Mouse (Mus musculus) liver, embryonic 14.5 days (tissue): ENCODE data around the gene 1700020A23Rik.

Experiments
- CTCF ChIP-seq: IDR thresholded peaks from 2 replicates; pipeline ENCODE4 v1.5.1; 2016; ENCODE audit warnings: antibody characterized with exemption, low read depth, control low read depth
- EP300 ChIP-seq: IDR thresholded peaks from 2 replicates; pipeline ENCODE4 v1.6.1; 2016; ENCODE audit warnings: antibody characterized with exemption, low read depth

DNA sequence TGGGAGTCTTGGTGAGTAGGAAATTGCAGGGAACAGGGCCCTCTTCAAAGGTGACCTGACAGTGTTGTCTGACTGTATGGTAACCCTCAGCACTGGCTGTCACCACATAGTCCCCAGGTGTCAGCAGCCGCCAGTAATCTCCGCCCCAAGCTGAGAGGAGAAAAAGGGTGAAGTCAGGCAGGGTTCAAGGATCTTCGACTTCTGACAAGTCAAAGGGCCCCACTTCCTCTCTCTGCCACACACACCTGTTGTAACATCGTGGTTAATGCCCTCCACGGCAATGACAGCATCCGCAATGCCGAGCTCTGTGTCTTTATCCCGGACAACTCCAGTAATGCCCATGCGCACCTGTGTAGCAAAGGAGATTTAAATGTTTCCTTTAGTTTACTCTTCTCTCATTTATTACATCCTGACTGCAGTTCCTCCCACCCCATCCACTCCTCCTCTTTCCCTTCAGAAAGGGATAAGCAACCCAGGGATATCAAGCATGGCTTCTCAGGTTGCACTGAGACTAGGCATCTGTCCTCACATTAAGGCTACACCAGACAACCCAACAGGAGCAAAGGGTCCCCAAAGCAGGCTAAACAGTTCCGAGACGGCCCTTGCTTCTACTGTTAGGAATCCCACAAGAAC, 13.9 kb upstream of the 1700020A23Rik start:
- TF ChIP-seq EP300 (no peak), CTCF (no peak)
